Mouse (Mus musculus) limb, embryonic 14.5 days (tissue): ENCODE data around the gene Asxl2. TPM values are rescaled to one million over a fixed set of nuclear protein-coding genes. Genes with fewer than 3 reads are reported as not detected.
"Not testable (repeated sequence)": the region's sequence is repeated elsewhere in the genome, so short reads cannot be mapped to it uniquely, and the experiment has no call there.

Experiments used
- ATAC-seq: fragments of 200-750 bp; cut with Nextera tagmentation; 2 replicates; pipeline ENCODE4 v1.8.0; 2017; ENCODE audit warnings: low read depth, moderate number of reproducible peaks, moderate TSS enrichment; ENCODE audit not compliant: low FRiP score
- DNase-seq: peaks from one replicate; pipeline ENCODE4 v3.0.0-alpha.2; 2015; ENCODE audit warnings: low spot score
- H3K27ac ChIP-seq: fragments of 300-500 bp; sonication (generic); replicated peaks from 2 replicates; pipeline ENCODE4 v1.5.1; 2014; ENCODE audit warnings: low read depth, mild to moderate bottlenecking, low read length, moderate library complexity, mixed read lengths
- H3K27me3 ChIP-seq: fragments of 300-500 bp; sonication (generic); 2 replicates; pipeline ENCODE4 v1.6.1; 2014; ENCODE audit warnings: low read length, mixed read lengths; ENCODE audit not compliant: control insufficient read depth, insufficient read depth
- H3K36me3 ChIP-seq: fragments of 300-500 bp; sonication (generic); 2 replicates; pipeline ENCODE4 v1.6.1; 2014; ENCODE audit warnings: mild to moderate bottlenecking, low read length, moderate library complexity, mixed read lengths; ENCODE audit not compliant: control insufficient read depth, insufficient read depth
- H3K4me1 ChIP-seq: fragments of 300-500 bp; sonication (generic); 2 replicates; pipeline ENCODE4 v1.6.1; 2014; ENCODE audit warnings: antibody characterized with exemption, low read length, mixed read lengths; ENCODE audit not compliant: control insufficient read depth, insufficient read depth
- H3K4me2 ChIP-seq: fragments of 300-500 bp; sonication (generic); replicated peaks from 2 replicates; pipeline ENCODE4 v1.6.1; 2014; ENCODE audit warnings: low read depth, mild to moderate bottlenecking, low read length, moderate library complexity; ENCODE audit not compliant: severe bottlenecking
- H3K4me3 ChIP-seq: fragments of 300-500 bp; sonication (generic); replicated peaks from 2 replicates; pipeline ENCODE4 v1.5.1; 2014; ENCODE audit warnings: low read length
- H3K9ac ChIP-seq: fragments of 300-500 bp; sonication (generic); 2 replicates; pipeline ENCODE4 v1.6.1; 2014; ENCODE audit warnings: mild to moderate bottlenecking, low read depth, low read length, moderate library complexity; ENCODE audit not compliant: severe bottlenecking
- H3K9me3 ChIP-seq: fragments of 300-500 bp; sonication (generic); 2 replicates; pipeline ENCODE4 v1.6.1; 2016; ENCODE audit warnings: low read length; ENCODE audit not compliant: control insufficient read depth
- POLR2A ChIP-seq: fragments of 200-500 bp; IDR thresholded peaks from 2 replicates; pipeline ENCODE4 v1.8.0; 2012; ENCODE audit warnings: inconsistent platforms, mild to moderate bottlenecking, moderate library complexity, borderline replicate concordance; ENCODE audit not compliant: insufficient read depth, insufficient read length; ENCODE audit errors: extremely low read depth
- WGBS: fragments of 180-500 bp; shearing (Covaris S2); extraction: QIAGEN DNeasy Blood & Tissue Kit; methylation state at CpG from one replicate; pipeline ENCODE4 v1.1.7; 2014; 5-methylcytosine and 5-hydroxymethylcytosine counted together
- polyA plus RNA-seq, 2 experiments: library from polyadenylated mRNA; depleted of rRNA in 1 of 2; stranded (reverse) in 1 of 2; unstranded in 1 of 2; fragments of >200 nt; fragmentation: Nextera tagmentation in 1 of 2; extraction: Ambion mirVana in 1 of 2; gene quantifications; 2 replicates each; pipeline versions ENCODE4 v1.2.1 to v1.2.3; 2012 to 2014

Asxl2 gene
- polyA plus RNA-seq, 2 experiments = 13.6 to 14.7 TPM

- 93% methylated on average over 1 of the region's 1 CpGs for WGBS
- Histone ChIP-seq H3K4me2 (no peak overlapping the region), H3K27me3 (no peaks in the 10 kb centered on the region), H3K9ac (no peak overlapping the region), H3K27ac (no peak overlapping the region), H3K36me3 (peaks cover 62% of the 10 kb centered on the region), H3K4me1 (no peaks in the 10 kb centered on the region), H3K4me3 (no peak overlapping the region), H3K9me3 (no peaks in the 10 kb centered on the region)
- DNase-seq (no peak), ATAC-seq (no peak)
- no peak for TF ChIP-seq POLR2A
Observed at GRCm38 (mm10) chr12:3391276-3391675, 35.4 kb upstream of the Asxl2 start.

GRCm38 (mm10) chr12:3393140-3393539, 33.5 kb upstream of the Asxl2 start:
- DNase-seq = no peak

GRCm38 (mm10) chr12:3396931-3397330, 29.7 kb upstream of the Asxl2 start:
- H3K27ac ChIP-seq = no peak overlapping the region

More at GRCm38 (mm10) chr12:3393140-3393539, 33.5 kb upstream of the Asxl2 start:
- no peak overlapping the region for H3K9ac ChIP-seq
- H3K4me3 ChIP-seq = no peak overlapping the region
- ATAC-seq = no peak
- H3K27ac ChIP-seq = no peak overlapping the region
- peaks cover 46% of the 10 kb centered on the region for H3K36me3 ChIP-seq
- no peaks in the 10 kb centered on the region for H3K4me1 ChIP-seq
- no peaks in the 10 kb centered on the region for H3K9me3 ChIP-seq
- no peaks in the 10 kb centered on the region for H3K27me3 ChIP-seq
- 83% methylated on average over 4 of the region's 4 CpGs for WGBS
- H3K4me2 ChIP-seq = no peak overlapping the region
- no peak for TF ChIP-seq POLR2A

GRCm38 (mm10) chr12:3405662-3406061, 21.0 kb upstream of the Asxl2 start:
- H3K27me3 ChIP-seq, H3K4me2 ChIP-seq, H3K27ac ChIP-seq, H3K4me3 ChIP-seq, ATAC-seq, DNase-seq, H3K9ac ChIP-seq, H3K9me3 ChIP-seq, H3K4me1 ChIP-seq: not testable (repeated sequence)
- H3K36me3 ChIP-seq = peaks cover 36% of the 10 kb centered on the region
- 96% methylated on average over 3 of the region's 3 CpGs for whole genome bisulfite sequencing

More at GRCm38 (mm10) chr12:3396931-3397330, 29.7 kb upstream of the Asxl2 start:
- no peak for DNase-seq
- no peak for ATAC-seq
- H3K9me3 ChIP-seq = no peaks in the 10 kb centered on the region
- no peaks in the 10 kb centered on the region for H3K4me1 ChIP-seq
- no peaks in the 10 kb centered on the region for H3K27me3 ChIP-seq
- H3K4me3 ChIP-seq = no peak overlapping the region
- 90% methylated on average over 8 of the region's 8 CpGs for WGBS
- H3K9ac ChIP-seq = no peak overlapping the region
- no peak overlapping the region for H3K4me2 ChIP-seq
- TF ChIP-seq POLR2A = no peak
- peaks cover 26% of the 10 kb centered on the region; the same call in 1 of the 2 replicates for H3K36me3 ChIP-seq

GRCm38 (mm10) chr12:3406585-3406984, 20.1 kb upstream of the Asxl2 start:
- Histone ChIP-seq H3K9ac (no peak overlapping the region), H3K27ac (no peak overlapping the region), H3K4me2 (no peak overlapping the region), H3K4me3 (no peak overlapping the region), H3K4me1 (no peaks in the 10 kb centered on the region), H3K9me3 (no peaks in the 10 kb centered on the region), H3K36me3 (peaks cover 34% of the 10 kb centered on the region), H3K27me3 (no peaks in the 10 kb centered on the region)
- ATAC-seq (no peak), DNase-seq (no peak)
- 89% methylated on average over 6 of the region's 6 CpGs for WGBS
- TF ChIP-seq POLR2A = no peak

GRCm38 (mm10) chr12:3414956-3415355, 11.7 kb upstream of the Asxl2 start:
- no peak for ATAC-seq
- H3K27me3 ChIP-seq = no peaks in the 10 kb centered on the region
- 90% methylated on average over 4 of the region's 4 CpGs for WGBS
- no peak for DNase-seq
- no peak overlapping the region for H3K4me3 ChIP-seq
- H3K9ac ChIP-seq = no peak overlapping the region
- no peak overlapping the region for H3K27ac ChIP-seq
- H3K36me3 ChIP-seq = peaks cover 2% of the 10 kb centered on the region; the same call in 1 of the 2 replicates
- H3K4me2 ChIP-seq = no peak overlapping the region
- H3K4me1 ChIP-seq = no peaks in the 10 kb centered on the region
- no peak for TF ChIP-seq POLR2A
- H3K9me3 ChIP-seq = no peaks in the 10 kb centered on the region
